Mouse (Mus musculus): ENCODE measurements at regions not wholly inside any gene's neighbourhood (a gene's known extent, or its start where the extent isn't known, plus 50 kb on each side); places are given as distances from the start of the nearest gene placed in this dataset.

DNA sequence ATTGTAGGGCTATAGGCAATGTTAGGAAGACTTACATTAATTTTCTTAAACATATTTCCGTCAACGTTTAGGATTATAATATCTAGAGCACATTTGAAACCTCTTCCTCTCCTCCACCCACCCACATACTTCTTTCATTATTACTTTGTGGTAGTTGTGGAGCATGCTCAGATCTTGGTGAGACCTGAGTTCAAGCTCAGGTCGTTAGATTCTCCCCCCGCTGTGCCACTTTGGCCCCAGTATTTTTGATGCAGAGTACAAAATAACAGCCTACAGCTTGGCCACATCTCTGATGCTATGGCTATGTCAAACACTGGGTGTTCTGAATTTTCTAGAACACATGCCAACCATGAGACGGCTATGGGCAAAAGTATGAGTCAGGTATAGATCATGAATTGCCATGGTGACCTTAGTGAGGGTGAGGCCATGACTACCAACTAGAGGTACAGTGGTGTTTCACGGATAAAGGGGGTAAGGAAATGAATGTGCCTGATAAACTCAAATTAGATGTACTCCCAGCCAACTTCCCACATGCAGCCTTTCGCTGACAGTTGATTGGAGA, 68.5 kb upstream of the H2afz start:
- no peak for DNase-seq

DNA sequence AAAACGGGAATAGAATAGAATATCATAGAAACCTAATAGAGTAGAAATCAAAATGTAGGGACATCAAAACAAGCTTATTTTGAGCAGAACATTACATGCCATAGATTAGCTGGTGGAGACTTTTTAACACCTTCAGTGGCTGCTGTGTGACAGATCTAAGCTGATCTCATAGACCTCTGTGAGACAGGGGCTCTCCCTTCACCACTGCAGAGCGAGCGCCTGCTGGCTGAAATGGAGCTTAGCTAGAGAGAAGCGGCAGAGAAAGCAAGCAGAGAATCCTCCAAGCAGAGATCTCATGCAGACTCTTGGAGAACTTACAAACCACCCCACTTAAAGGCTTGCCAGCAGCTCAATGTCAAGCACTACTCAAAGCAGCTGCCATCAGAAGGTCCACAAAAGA, 65.5 kb upstream of the H2afz start:
- no peak for DNase-seq

DNA sequence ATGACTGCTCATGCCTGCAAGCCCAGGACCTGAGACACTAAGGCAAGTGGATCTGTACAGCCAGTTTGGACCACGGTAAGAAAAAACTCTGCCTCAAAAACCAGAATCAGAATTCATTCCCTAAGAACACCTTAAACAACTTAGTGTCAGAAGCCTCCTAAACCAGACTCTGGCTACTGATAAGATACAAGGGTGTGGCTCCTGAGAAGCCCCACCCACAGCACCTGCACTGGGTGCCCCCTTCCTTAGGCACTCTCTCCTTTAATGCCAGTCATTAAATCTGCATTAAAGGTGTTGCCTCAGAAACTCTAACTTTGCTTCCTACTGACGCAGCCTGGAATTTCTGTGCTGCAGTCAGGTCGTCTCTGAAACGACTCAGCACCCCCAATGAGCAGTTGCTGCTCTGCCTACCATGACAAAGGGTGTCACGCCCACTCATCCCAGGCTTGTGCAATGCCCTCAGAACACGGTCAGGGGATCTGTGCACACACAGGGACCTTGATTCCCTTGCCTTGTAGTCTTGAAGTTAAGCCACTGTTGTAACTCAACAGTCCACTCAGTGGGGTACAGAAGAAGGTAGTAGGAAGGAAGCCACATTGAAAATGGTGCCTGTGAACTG, 62.8 kb upstream of the H2afz start:
- DNase-seq: no peak

DNA sequence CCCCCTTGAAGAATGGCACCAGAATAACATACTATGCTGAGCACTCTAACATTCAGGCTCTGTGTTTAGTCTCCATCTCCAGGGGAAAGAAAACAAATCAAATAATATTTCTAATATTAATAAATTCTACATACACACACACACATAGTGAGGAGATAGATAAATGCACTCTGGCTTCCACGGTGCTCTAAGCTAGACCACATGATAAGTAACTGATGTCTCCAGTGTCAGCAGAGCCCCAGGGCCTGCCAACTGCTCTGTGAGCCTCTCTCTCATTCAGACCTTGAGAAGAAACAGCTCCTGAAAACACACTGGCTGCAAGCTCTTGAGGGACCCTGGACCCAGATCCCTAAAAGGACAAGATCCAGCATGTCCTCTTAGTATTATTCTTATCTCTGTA, 56.9 kb upstream of the H2afz start:
- no peak for DNase-seq

DNA sequence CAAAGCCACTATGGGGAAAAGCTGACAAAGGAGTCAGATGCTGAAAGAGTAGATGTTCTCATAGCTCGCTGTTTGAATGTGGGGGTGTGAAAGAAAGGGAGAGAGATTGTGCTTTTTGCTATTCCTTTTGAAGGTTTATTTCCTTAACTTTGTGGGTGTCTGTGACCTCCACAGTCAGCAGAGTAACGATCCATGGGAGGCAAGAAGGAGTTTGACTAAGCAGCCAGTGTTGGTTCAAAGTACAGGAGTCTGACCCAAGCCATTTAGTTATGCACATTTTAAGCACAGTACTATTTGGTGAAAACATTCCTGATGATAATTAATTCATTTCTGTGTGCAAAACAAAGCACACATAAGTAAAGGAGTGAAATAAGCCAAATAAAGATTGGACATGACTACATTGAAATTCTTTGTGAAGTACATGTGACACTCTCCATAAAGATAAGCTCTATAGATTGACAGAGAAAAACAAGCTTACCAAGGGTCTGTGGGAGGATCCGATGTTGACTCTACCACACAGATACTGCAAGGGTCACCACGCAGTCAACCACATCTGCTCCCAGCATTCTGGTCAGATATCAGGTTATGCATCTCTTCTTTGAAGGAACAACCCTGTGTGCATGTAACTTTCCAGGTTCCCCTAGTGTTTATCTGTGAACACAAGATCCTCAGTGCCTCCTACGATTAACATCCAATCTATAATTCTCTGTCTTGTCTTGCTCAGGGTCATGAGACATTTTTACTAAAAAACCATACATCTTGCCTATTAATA, 56.2 kb upstream of the H2afz start:
- DNase-seq: no peak

DNA sequence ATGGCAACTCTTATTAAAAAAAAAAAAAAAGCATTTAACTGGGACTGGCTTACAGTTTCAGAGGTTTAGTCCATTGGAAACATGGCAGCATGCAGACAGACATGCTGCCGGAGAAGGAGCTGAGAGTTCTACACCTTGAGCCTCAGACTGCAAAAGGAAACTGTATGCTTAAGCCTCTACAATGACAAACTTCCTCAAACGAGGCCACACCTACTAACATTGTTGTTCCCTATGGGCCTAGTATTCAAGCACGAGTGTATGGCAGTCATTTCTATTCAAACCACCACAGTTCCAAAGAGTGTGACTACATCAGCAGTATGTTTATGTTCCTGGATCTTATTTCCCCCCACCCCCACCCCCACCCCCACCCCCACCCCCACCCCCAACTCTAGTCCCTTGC, 54.2 kb upstream of the H2afz start:
- DNase-seq: no peak

Data from cerebellum, adult 18-20 months (tissue).